Mouse (Mus musculus) left cerebral cortex, adult 11 months (tissue): ENCODE data around the gene Hist1h2bh.
"Not testable (repeated sequence)": the region's sequence is repeated elsewhere in the genome, so short reads cannot be mapped to it uniquely, and the experiment has no call there.

ENCODE experiments used
- DNase-seq: peaks from one replicate; pipeline ENCODE4 v3.0.0; 2022; ENCODE audit warnings: low spot score

Gene Hist1h2bh

GRCm38 (mm10) chr13:23573898-23574524, 30.8 kb upstream of the Hist1h2bh start, which contains the start of the genes Hist1h2bf and Hist1h2ad:
Gene Hist1h2bf (minus strand): TSS chr13:23574196.
Gene Hist1h2ad (plus strand): TSS chr13:23574381.
- DNase-seq = peak; percentile 95

- DNase-seq = not testable (repeated sequence)
Measured at GRCm38 (mm10) chr13:23573034-23573897, 30.1 kb upstream of the Hist1h2bh start.

GRCm38 (mm10) chr13:23572218-23573033, 29.2 kb upstream of the Hist1h2bh start:
- no peak for DNase-seq

- DNase-seq = not testable (repeated sequence)
Measured at GRCm38 (mm10) chr13:23571504-23572217, 28.5 kb upstream of the Hist1h2bh start.

- DNase-seq = peak; percentile 88
Measured at GRCm38 (mm10) chr13:23571022-23571503, 27.9 kb upstream of the Hist1h2bh start, which contains the start of the genes Hist1h2ae and Hist1h2bg. Gene Hist1h2ae (minus strand): TSS chr13:23571220. Gene Hist1h2bg (plus strand): TSS chr13:23571396.

GRCm38 (mm10) chr13:23570261-23571021, 27.2 kb upstream of the Hist1h2bh start:
- not testable (repeated sequence) for DNase-seq

- DNase-seq = no peak
Measured at GRCm38 (mm10) chr13:23564482-23564881, 21.3 kb upstream of the Hist1h2bh start.

- DNase-seq = no peak
Measured at GRCm38 (mm10) chr13:23562699-23563462, 19.7 kb upstream of the Hist1h2bh start.

GRCm38 (mm10) chr13:23561883-23562659, 18.9 kb upstream of the Hist1h2bh start, which contains the start of gene Hist1h3e:
Gene Hist1h3e (minus strand): TSS chr13:23562369.
- peak; percentile 95 for DNase-seq

- not testable (repeated sequence) for DNase-seq
Measured at GRCm38 (mm10) chr13:23561531-23561882, 18.3 kb upstream of the Hist1h2bh start.

GRCm38 (mm10) chr13:23560699-23561098, 17.5 kb upstream of the Hist1h2bh start:
- DNase-seq = not testable (repeated sequence)

- DNase-seq = no peak
Measured at GRCm38 (mm10) chr13:23556906-23557305, 13.7 kb upstream of the Hist1h2bh start.

GRCm38 (mm10) chr13:23555839-23556416, 12.7 kb upstream of the Hist1h2bh start:
- DNase-seq = peak; percentile 86

- DNase-seq = no peak
Measured at GRCm38 (mm10) chr13:23554925-23555838, 12.0 kb upstream of the Hist1h2bh start.

- DNase-seq = no peak
Measured at GRCm38 (mm10) chr13:23554393-23554792, 11.2 kb upstream of the Hist1h2bh start.

GRCm38 (mm10) chr13:23552962-23553361, 9.8 kb upstream of the Hist1h2bh start, which contains the start of gene Hist1h1d:
Gene Hist1h1d (plus strand): TSS chr13:23553262.
- DNase-seq = no peak
